Mouse (Mus musculus): ENCODE data around the gene Serpina12. TPM values are rescaled to one million over a fixed set of nuclear protein-coding genes. Genes with fewer than 3 reads are reported as not detected.
A peak's percentile ranks its signal among the peaks of the same experiment; 100 is the strongest.

Serpina12 gene
- polyA plus RNA-seq, 1 experiment from 2014 or later: not detected

DNA sequence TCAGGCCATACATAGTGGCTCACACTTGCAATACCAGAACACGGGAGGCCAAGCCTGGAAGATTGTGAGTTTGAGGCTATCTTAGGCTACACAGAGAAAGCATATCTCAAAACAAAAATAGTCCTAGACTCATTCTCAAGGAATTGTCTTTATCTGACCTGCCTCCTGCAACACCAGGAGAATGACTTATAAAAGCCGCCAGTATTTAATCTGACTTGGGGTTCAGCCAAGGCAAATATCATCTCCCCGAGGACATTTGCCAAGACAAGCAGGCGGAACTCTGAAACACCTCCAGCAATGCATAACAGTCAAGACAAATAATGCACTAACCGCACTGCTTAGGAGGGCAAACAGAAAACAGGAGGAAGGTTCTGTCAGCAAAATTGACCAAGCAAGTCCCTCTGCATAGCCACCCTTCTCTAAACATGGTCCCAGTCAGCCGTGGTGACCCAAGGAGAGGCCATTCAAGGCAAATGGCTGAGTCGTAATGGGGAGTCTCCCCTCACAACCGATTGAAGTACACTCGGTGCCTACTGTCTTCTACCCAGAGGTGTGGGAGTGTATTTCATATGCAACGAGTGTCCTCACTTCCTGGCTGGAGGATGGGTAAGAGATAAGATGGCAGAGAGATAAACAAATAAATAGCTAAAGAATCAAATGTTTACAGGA is 41.5 kb downstream of the Serpina12 start:
- WGBS: 75% methylated on average over 10 of the region's 10 CpGs
- no peak for ATAC-seq (ENCODE audit: low read depth)
- H3K36me3 ChIP-seq: no peaks in the 10 kb centered on the region
- H3K27me3 ChIP-seq: no peaks in the 10 kb centered on the region
- H3K9ac ChIP-seq: no peak overlapping the region
- H3K4me3 ChIP-seq: no peak overlapping the region
- H3K27ac ChIP-seq (replicated peaks): no peak overlapping the region
- 0 out of 2 replicates have a peak, but pooled peaks cover 6% of the 10 kb centered on the region for H3K4me1 ChIP-seq (replicated peaks)
- H3K9me3 ChIP-seq: no peaks in the 10 kb centered on the region
- no peak overlapping the region for H3K4me2 ChIP-seq

DNA sequence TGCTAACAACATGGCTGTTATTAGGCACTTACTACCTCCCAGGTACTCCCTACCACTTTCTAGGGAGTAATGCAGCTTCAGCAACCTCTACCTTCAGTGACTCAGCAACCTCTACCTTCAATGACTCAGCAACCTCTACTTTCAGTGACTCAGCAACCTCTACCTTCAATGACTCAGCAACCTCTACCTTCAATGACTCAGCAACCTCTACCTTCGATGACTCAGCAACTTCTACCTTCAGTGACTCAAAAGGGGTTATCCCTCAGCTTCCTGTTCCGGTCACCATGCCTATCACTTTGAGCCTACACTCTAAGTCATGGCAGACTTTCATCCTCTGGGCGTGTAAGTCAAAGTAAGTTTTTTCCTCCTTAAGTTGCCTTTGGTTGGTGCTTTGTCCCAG is 43.6 kb downstream of the Serpina12 start:
- Histone ChIP-seq H3K9me3 (no peaks in the 10 kb centered on the region), H3K4me1 (replicated peaks) (0 out of 2 replicates have a peak, but pooled peaks cover 6% of the 10 kb centered on the region), H3K27ac (replicated peaks) (no peak overlapping the region), H3K4me2 (no peak overlapping the region), H3K27me3 (no peaks in the 10 kb centered on the region), H3K4me3 (no peak overlapping the region), H3K9ac (no peak overlapping the region), H3K36me3 (no peaks in the 10 kb centered on the region)
- 94% methylated on average over 3 of the region's 3 CpGs for WGBS
- no peak for ATAC-seq (ENCODE audit: low read depth)

DNA sequence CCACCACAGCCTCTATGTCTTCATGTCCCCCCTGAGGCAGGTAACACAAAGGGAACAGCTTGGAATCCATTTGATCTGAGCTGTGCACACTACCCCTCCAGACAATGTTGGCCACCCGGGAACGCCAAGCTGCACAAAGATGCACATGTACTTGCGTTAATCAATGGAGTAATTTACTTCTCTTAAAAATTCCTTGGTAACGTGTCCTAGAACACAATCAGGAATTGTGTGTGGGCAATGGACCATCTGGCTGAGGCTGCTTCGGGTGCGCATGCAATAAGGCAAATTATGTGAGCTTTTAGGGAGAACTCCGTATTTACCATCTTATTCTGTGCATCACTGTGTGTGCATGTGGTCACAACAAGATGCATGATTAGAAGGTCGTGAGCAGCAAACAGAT is 44.6 kb downstream of the Serpina12 start:
- H3K4me3 ChIP-seq: no peak overlapping the region
- no peak overlapping the region for H3K27ac ChIP-seq (replicated peaks)
- no peak overlapping the region for H3K9ac ChIP-seq
- no peak for ATAC-seq (ENCODE audit: low read depth)
- no peak overlapping the region for H3K4me2 ChIP-seq
- no peaks in the 10 kb centered on the region for H3K36me3 ChIP-seq
- H3K9me3 ChIP-seq: no peaks in the 10 kb centered on the region
- WGBS: 69% methylated on average over 8 of the region's 8 CpGs
- no peaks in the 10 kb centered on the region for H3K27me3 ChIP-seq
- H3K4me1 ChIP-seq (replicated peaks): 0 out of 2 replicates have a peak, but pooled peaks cover 6% of the 10 kb centered on the region

DNA sequence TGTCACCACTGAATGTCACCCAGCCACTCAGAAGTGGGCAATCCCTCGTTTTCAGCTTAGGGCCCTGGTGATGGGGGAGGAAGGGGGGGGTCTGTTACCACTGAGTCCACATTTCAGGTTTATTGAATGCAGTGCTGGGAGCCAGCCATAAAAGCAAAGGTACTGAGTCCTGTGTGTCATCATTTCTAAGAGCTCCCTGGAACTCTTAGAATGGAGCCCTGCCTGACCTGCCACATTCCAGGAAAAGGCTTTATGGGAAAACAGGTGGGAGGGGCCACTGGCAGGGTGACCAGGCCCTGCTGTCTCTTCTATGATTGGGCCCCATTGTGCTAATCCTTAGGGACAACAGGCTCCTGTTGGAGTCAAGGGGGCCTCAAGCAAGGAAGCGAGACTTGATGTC is 47.7 kb downstream of the Serpina12 start:
- Histone ChIP-seq H3K27ac (replicated peaks) (no peak overlapping the region), H3K4me2 (no peak overlapping the region), H3K4me3 (no peak overlapping the region), H3K9ac (no peak overlapping the region), H3K4me1 (replicated peaks) (0 out of 2 replicates have a peak, but pooled peaks cover 6% of the 10 kb centered on the region), H3K36me3 (no peaks in the 10 kb centered on the region), H3K27me3 (no peaks in the 10 kb centered on the region), H3K9me3 (no peaks in the 10 kb centered on the region)
- 66% methylated on average over 2 of the region's 2 CpGs for WGBS
- no peak for ATAC-seq (ENCODE audit: low read depth)

DNA sequence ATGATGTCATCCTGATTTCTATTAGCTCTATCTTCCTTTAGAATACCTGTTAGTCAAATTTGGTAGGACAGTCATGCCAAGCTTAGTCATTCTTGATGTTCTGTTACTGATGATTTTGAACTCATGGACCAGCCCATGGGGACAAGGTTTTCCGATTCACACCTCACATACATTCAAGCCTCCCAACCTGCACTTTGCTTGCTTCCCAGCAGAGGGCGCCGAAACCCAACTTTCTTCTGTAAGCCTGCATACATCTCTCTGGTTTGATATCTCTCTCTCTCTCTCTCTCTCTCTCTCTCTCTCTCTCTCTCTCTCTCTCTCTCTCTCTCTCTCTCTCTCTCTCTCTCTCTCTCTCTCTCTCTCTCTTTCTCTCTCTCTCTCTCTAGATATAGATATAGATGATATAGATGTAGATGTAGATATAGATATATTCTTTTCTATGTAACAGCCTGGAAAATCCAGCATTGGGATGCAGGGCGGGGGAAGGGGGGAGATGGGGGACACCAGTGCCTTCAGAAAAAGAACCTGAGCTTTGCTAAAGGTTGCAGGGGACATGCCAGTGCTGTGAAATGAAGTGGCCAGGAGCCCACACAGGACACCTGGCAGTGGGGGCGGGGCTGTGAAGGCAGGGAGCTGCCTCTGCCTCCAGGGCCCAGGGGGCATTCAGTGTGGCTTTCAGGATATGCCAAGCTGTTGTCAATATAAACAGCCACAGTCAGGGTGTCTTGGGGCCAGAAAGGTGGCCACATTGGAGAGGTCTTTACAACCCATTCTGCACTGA is 48.8 kb downstream of the Serpina12 start:
- Histone ChIP-seq H3K4me2 (no peak overlapping the region), H3K9me3 (no peaks in the 10 kb centered on the region), H3K27ac (replicated peaks) (no peak overlapping the region), H3K36me3 (no peaks in the 10 kb centered on the region), H3K27me3 (no peaks in the 10 kb centered on the region), H3K4me3 (no peak overlapping the region), H3K4me1 (replicated peaks) (0 out of 2 replicates have a peak, but pooled peaks cover 6% of the 10 kb centered on the region), H3K9ac (no peak overlapping the region)
- WGBS: 43% methylated on average over 5 of the region's 5 CpGs
- ATAC-seq (ENCODE audit: low read depth): peak; percentile 61; the same call in 1 of the 2 replicates

DNA sequence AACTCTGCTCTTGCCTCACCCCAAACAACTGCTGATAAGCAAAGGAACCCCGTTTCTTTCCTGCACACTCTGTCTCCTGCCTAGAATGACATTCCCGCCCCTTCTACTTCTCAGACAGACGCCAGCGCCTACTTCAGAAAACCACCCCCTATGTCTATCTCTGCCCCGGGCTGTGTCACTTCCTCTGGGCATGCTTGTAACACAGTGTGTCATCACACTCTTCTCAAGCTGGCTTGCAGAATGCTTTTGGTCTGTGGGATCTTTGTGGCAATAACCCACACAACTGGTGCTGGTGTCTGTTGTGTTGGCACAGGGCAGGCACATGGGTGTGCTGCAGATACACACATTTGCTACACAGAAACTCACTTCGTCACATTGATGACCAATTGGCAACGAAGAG is 51.3 kb downstream of the Serpina12 start:
- no peaks in the 10 kb centered on the region for H3K4me1 ChIP-seq (replicated peaks)
- no peak overlapping the region for H3K27ac ChIP-seq (replicated peaks)
- no peak for ATAC-seq (ENCODE audit: low read depth)
- H3K4me2 ChIP-seq: no peak overlapping the region
- H3K4me3 ChIP-seq: no peak overlapping the region
- no peak overlapping the region for H3K9ac ChIP-seq
- H3K27me3 ChIP-seq: no peaks in the 10 kb centered on the region
- 82% methylated on average over 7 of the region's 7 CpGs for WGBS
- H3K9me3 ChIP-seq: no peaks in the 10 kb centered on the region
- no peaks in the 10 kb centered on the region for H3K36me3 ChIP-seq

DNA sequence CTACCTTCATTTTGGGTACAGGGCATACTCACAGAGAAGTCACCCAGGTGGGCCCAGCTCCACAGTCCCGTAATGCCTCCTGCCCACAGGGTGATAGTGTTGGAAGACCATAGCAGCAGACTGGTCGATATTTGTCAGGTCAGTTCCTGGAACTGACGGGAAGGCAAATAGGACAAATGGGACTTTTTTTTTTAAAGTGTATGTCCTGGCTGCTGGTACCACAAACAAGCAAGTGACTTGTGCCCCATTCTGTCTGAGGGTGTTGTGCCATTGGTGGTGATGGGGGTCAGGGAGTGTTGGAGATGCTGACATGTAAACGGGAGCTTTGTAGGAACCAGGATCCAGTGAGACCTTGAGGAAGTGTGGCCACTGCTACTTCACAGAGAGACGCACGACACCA is 54.4 kb downstream of the Serpina12 start, which contains the start of gene Serpina11:
Gene Serpina11, minus strand, starts transcription at position 101 of the 400 bp plus-strand sequence.
- Histone ChIP-seq H3K9me3 (no peaks in the 10 kb centered on the region), H3K36me3 (no peaks in the 10 kb centered on the region), H3K27ac (replicated peaks) (no peak within 1 kb of the TSS), H3K9ac (no peak within 1 kb of the TSS), H3K4me3 (no peak within 1 kb of the TSS), H3K27me3 (no peaks in the 10 kb centered on the region), H3K4me1 (replicated peaks) (no peaks in the 10 kb centered on the region), H3K4me2 (no peak within 1 kb of the TSS)
- no peak for ATAC-seq (ENCODE audit: low read depth)
- 90% methylated on average over 6 of the region's 6 CpGs for WGBS

DNA sequence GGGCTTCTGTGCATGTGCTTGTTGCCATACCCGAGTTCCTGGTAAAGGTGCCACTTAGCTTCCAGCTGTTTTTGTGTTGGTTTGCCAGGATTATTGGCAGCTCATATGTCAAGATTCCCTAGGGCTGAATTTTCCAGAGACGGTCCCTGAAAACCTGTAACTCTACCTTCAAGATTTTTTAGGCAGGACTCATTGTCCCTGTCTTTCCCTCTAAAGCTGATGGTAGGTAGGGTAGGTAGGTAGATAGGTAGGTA is 54.8 kb downstream of the Serpina12 start:
- WGBS: 69% methylated on average over 2 of the region's 2 CpGs
- no peak for ATAC-seq (ENCODE audit: low read depth)
- no peaks in the 10 kb centered on the region for H3K36me3 ChIP-seq

DNA sequence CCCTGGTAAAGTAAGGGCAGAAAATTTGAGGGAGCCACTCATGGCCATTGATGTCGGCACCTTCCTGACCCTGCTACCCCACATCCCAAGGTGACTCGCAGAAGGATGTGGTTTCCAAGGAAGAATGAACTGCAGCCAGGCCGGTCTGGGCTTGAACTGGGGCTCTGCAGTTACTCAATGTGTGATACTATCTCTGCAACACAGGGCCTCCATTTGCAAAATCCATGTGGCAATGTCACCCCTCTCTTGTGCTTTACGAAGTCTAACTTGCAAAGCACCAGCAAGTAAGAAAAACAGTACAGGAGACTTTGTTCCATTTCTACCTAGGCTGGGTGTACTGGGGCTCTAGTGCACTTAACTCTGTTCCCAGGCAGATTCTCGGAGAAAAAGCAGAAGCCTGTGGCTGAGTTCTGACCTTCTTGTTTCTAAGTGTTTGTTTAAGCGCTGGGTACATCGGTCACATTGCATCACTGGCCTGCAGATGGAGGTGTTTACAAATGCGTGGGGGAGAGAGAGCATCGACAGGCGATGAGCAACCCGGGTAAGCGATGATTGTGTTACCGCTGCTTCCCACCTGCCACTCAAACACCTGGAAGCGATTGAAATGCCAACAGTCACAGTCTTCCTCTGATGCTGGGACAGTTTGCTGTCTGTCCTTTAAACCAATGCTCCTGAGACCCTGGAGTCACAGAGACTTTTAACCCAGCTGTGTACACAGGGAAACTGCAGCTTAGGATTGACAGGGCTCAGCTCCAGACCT is 55.3 kb downstream of the Serpina12 start:
- ATAC-seq (ENCODE audit: low read depth): no peak

More for the DNA sequence above, 54.8 kb downstream of the Serpina12 start:
- Histone ChIP-seq H3K27ac (replicated peaks) (no peak overlapping the region), H3K27me3 (no peaks in the 10 kb centered on the region), H3K4me2 (no peak overlapping the region), H3K9ac (no peak overlapping the region), H3K9me3 (no peaks in the 10 kb centered on the region), H3K4me3 (no peak overlapping the region), H3K4me1 (replicated peaks) (no peaks in the 10 kb centered on the region)

DNA sequence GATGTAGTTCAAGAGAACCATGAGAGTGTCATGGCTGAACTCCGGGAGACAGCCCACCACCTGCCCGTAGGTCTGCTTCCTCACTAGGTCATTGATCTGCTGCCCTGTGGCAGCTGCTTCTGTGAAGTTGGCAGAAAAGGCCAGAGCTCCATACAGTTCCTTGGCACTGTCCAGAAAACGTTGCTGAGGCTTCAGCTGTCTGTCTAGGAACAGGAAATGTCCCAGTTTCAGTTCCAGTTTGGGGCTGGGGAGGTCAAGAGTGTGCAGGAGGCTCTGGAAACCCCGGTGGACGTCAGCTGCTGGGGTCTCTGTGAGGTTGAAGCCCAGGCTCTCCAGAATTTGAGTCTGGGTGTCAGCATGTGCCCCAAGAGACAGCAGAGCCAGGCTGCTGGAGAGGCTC is 58.4 kb downstream of the Serpina12 start:
- H3K9ac ChIP-seq: no peak overlapping the region
- no peaks in the 10 kb centered on the region for H3K4me1 ChIP-seq (replicated peaks)
- no peaks in the 10 kb centered on the region for H3K36me3 ChIP-seq
- no peak overlapping the region for H3K27ac ChIP-seq (replicated peaks)
- H3K4me3 ChIP-seq: no peak overlapping the region
- ATAC-seq (ENCODE audit: low read depth): no peak
- H3K9me3 ChIP-seq: no peaks in the 10 kb centered on the region
- 72% methylated on average over 5 of the region's 5 CpGs for WGBS
- no peak overlapping the region for H3K4me2 ChIP-seq
- no peaks in the 10 kb centered on the region for H3K27me3 ChIP-seq

More for the DNA sequence above, 55.3 kb downstream of the Serpina12 start:
- Histone ChIP-seq H3K4me3 (no peak overlapping the region), H3K9ac (no peak overlapping the region), H3K4me1 (replicated peaks) (no peaks in the 10 kb centered on the region), H3K36me3 (no peaks in the 10 kb centered on the region), H3K9me3 (no peaks in the 10 kb centered on the region), H3K27ac (replicated peaks) (no peak overlapping the region), H3K4me2 (no peak overlapping the region), H3K27me3 (no peaks in the 10 kb centered on the region)
- WGBS: 68% methylated on average over 14 of the region's 14 CpGs

DNA sequence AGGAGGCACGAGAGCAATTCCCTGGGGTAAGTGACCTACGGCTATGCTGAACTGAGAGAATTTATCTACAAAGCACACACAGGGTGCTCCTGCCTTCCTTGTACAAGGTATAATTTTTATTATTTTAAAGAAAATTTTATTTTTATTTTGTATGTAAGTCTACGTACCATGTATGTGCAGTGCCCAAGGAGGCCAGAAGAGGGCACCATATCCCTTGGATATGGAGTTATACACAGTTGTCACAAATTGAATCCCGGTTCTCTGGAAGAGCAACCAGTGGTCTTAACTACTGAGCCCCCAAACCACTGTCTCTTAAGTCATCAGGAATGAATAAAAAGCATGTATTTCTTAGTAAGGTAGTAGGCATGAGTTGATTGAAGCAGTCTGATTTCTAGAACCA is 59.3 kb downstream of the Serpina12 start:
- Histone ChIP-seq H3K9ac (no peak overlapping the region), H3K4me1 (replicated peaks) (no peaks in the 10 kb centered on the region), H3K4me3 (no peak overlapping the region), H3K27ac (replicated peaks) (no peak overlapping the region), H3K9me3 (no peaks in the 10 kb centered on the region), H3K4me2 (no peak overlapping the region), H3K36me3 (no peaks in the 10 kb centered on the region), H3K27me3 (no peaks in the 10 kb centered on the region)
- 65% methylated on average over 4 of the region's 4 CpGs for WGBS
- no peak for ATAC-seq (ENCODE audit: low read depth)

DNA sequence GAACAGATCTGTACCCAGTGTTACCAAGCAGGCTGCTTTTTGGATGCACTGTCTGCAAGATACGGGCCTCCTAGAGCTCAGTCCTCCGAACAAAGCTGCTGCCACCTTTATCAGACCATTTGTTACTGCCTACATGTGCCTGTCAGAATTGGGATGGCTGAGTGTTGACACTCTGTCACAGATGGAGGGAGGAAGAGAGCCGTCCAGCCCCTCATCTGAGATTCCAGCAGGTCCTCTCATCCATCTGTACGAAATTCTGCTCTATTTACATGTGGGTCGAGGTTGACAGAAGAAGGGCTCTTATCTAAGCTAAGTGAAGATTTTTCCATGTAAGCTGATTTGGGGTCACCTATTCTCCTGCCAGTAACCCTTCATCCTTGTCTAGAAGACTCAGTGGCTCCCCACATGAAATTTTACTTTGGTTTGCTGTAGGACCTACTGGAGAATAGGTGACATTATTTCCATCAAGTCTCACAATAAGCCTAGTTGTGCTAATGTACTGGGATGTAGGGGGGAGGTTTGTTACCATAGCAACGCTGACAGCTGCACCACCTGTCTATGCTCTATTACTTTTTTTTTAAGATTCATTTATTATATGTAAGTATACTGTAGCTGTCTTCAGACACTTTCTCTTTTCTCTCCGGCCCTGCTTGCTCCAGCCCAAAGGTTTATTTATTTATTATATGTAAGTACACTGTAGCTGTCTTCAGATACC is 62.4 kb downstream of the Serpina12 start:
- Histone ChIP-seq H3K36me3 (no peaks in the 10 kb centered on the region), H3K4me1 (replicated peaks) (no peaks in the 10 kb centered on the region), H3K27ac (replicated peaks) (no peak overlapping the region), H3K4me3 (no peak overlapping the region), H3K27me3 (no peaks in the 10 kb centered on the region), H3K9me3 (no peaks in the 10 kb centered on the region), H3K4me2 (no peak overlapping the region), H3K9ac (no peak overlapping the region)
- 79% methylated on average over 7 of the region's 7 CpGs for whole genome bisulfite sequencing
- no peak for ATAC-seq (ENCODE audit: low read depth)

Data from neural tube, embryonic 13.5 days (tissue).